Mouse (Mus musculus) thymus, adult 2 months (tissue): ENCODE results near the gene Tln2.

Experiments
- CTCF ChIP-seq: fragments of 200-500 bp; IDR thresholded peaks from 2 replicates; pipeline ENCODE4 v1.5.1; 2012; ENCODE audit warnings: mild to moderate bottlenecking, control low read depth, low read length, moderate library complexity, borderline replicate concordance; ENCODE audit not compliant: control insufficient read depth, poor library complexity, insufficient read depth; ENCODE audit errors: extremely low read depth
- POLR2A ChIP-seq: fragments of 200-500 bp; IDR thresholded peaks from 2 replicates; pipeline ENCODE4 v1.6.1; 2012; ENCODE audit warnings: mild to moderate bottlenecking, low read length, control low read depth, moderate library complexity; ENCODE audit not compliant: control insufficient read depth, poor library complexity, insufficient read depth; ENCODE audit errors: extremely low read depth

- TF ChIP-seq POLR2A: no peak
- no peak for TF ChIP-seq CTCF
Observed at GRCm38 (mm10) chr9:67602347-67602746, 42.8 kb upstream of the Tln2 start.
